Mouse (Mus musculus): Measurements from ENCODE around the gene H2al2a.

- no peak for TF ChIP-seq POLR2A (IDR thresholded peaks at IDR 0.05; ENCODE audit: insufficient read depth, low read length)
- no peak for TF ChIP-seq CTCF (IDR thresholded peaks at IDR 0.05; ENCODE audit: low read depth, low read length)
Observed at GRCm38 (mm10) chr2:18011226-18011625, 14.5 kb upstream of the H2al2a start.

All from ES-Bruce4 (cell line).